Mouse (Mus musculus) myocyte (in vitro differentiated cells): ENCODE data around the gene Kcnmb3. TPM values are rescaled to one million over a fixed set of nuclear protein-coding genes. Genes with fewer than 3 reads are reported as not detected.

ENCODE experiments used
- H3K27me3 ChIP-seq: one replicate; pipeline ENCODE4 v1.6.1; 2011; ENCODE audit not compliant: control insufficient read depth, insufficient read depth, insufficient read length
- H3K36me3 ChIP-seq: one replicate; pipeline ENCODE4 v1.6.1; 2011; ENCODE audit not compliant: control insufficient read depth, insufficient read depth
- H3K4me2 ChIP-seq: one replicate; pipeline ENCODE4 v1.6.1; 2011; ENCODE audit warnings: low read depth, control low read depth
- H3K4me3 ChIP-seq: one replicate; pipeline ENCODE4 v1.5.1; 2011; ENCODE audit warnings: mild to moderate bottlenecking, control low read depth, moderate library complexity
- H3K79me2 ChIP-seq: one replicate; pipeline ENCODE4 v1.6.1; 2011; ENCODE audit not compliant: control insufficient read depth, insufficient read depth
- H3ac ChIP-seq: one replicate; pipeline ENCODE4 v1.6.1; 2011; ENCODE audit not compliant: control insufficient read depth, insufficient read length
- CEBPB ChIP-seq: IDR thresholded peaks from 2 replicates; pipeline ENCODE4 v1.6.1; 2011; ENCODE audit warnings: mild to moderate bottlenecking, moderate library complexity; ENCODE audit not compliant: poor library complexity, insufficient read depth, severe bottlenecking
- E2F4 ChIP-seq: IDR thresholded peaks from one replicate; pipeline ENCODE4 v1.6.1; 2011; ENCODE audit warnings: mild to moderate bottlenecking, control low read depth, moderate library complexity; ENCODE audit not compliant: insufficient read depth
- MAX ChIP-seq: IDR thresholded peaks from one replicate; pipeline ENCODE4 v1.6.1; 2011; ENCODE audit warnings: low read depth, mild to moderate bottlenecking, control low read depth
- MYOD1 ChIP-seq, 3 experiments: IDR thresholded peaks; one replicate each; pipeline ENCODE4 v1.6.1; 2011; ENCODE audit warnings: control low read depth in 2 of 3, low read depth in 2 of 3, mild to moderate bottlenecking in 2 of 3, moderate library complexity in 1 of 3; ENCODE audit not compliant: insufficient read length in 2 of 3, control insufficient read depth in 1 of 3
- MYOG ChIP-seq, 3 experiments: IDR thresholded peaks; one replicate each; pipeline ENCODE4 v1.6.1; 2011; ENCODE audit warnings: control low read depth in 2 of 3, low read depth in 2 of 3, mild to moderate bottlenecking in 2 of 3; ENCODE audit not compliant: insufficient read length in 2 of 3, control insufficient read depth in 1 of 3, insufficient read depth in 1 of 3
- POLR2A ChIP-seq: IDR thresholded peaks from one replicate; pipeline ENCODE4 v1.6.1; 2011; ENCODE audit warnings: low read depth, mild to moderate bottlenecking, control low read depth, moderate library complexity; ENCODE audit not compliant: insufficient read length
- POLR2AphosphoS2 ChIP-seq: IDR thresholded peaks from one replicate; pipeline ENCODE4 v1.6.1; 2011; ENCODE audit warnings: low read depth, control low read depth; ENCODE audit not compliant: insufficient read length
- REST ChIP-seq: IDR thresholded peaks from one replicate; pipeline ENCODE4 v1.6.1; 2011; ENCODE audit warnings: mild to moderate bottlenecking, control low read depth, moderate library complexity; ENCODE audit not compliant: insufficient read depth, insufficient read length
- SRF ChIP-seq: IDR thresholded peaks from one replicate; pipeline ENCODE4 v1.6.1; 2011; ENCODE audit warnings: low read depth; ENCODE audit not compliant: control insufficient read depth, insufficient read length
- TCF12 ChIP-seq: IDR thresholded peaks from one replicate; pipeline ENCODE4 v1.6.1; 2011; ENCODE audit warnings: mild to moderate bottlenecking, control low read depth; ENCODE audit not compliant: poor library complexity, insufficient read depth, severe bottlenecking
- TCF3 ChIP-seq: IDR thresholded peaks from one replicate; pipeline ENCODE4 v1.6.1; 2011; ENCODE audit warnings: low read depth, control low read depth; ENCODE audit not compliant: insufficient read length
- USF1 ChIP-seq: IDR thresholded peaks from one replicate; pipeline ENCODE4 v1.6.1; 2011; ENCODE audit warnings: low read depth, mild to moderate bottlenecking, control low read depth, moderate library complexity
- polyA plus RNA-seq: library from polyadenylated mRNA; unstranded; fragments of >200 nt; fragmentation: generic; extraction: Trizol; gene quantifications from one replicate; pipeline ENCODE4 v1.2.1, GENCODE M21; 2012; ENCODE audit warnings: missing spikeins

Gene Kcnmb3
- polyA plus RNA-seq, 1 experiment, result not detected

- no peak for TF ChIP-seq USF1
- no peak for TF ChIP-seq E2F4
- no peak for TF ChIP-seq POLR2AphosphoS2
- TF ChIP-seq SRF, result no peak
- no peak for TF ChIP-seq REST
- TF ChIP-seq CEBPB, result no peak
- peak in 1 of 3 experiments; percentile 10 for TF ChIP-seq MYOD1 (IDR thresholded peaks at IDR 0.05; ENCODE audit: control insufficient read depth in 1 of 3, insufficient read length in 2 of 3, low read depth in 2 of 3)
Observed at GRCm38 (mm10) chr3:32486543-32486942, 5.5 kb downstream of the Kcnmb3 start.

GRCm38 (mm10) chr3:32483035-32483434 lies 9.0 kb downstream of the Kcnmb3 start:
- H3K27me3 ChIP-seq, result no peaks in the 10 kb centered on the region
- no peaks in the 10 kb centered on the region for H3K36me3 ChIP-seq
- H3K79me2 ChIP-seq, result no peaks in the 10 kb centered on the region
- no peak overlapping the region for H3K4me2 ChIP-seq
- no peak overlapping the region for H3K4me3 ChIP-seq
- H3ac ChIP-seq, result no peak overlapping the region
- TF ChIP-seq E2F4, result no peak
- no peak for TF ChIP-seq USF1
- no peak for TF ChIP-seq REST
- no peak for TF ChIP-seq MAX
- TF ChIP-seq TCF12, result no peak
- TF ChIP-seq CEBPB, result no peak
- no peak for TF ChIP-seq POLR2A
- no peak for TF ChIP-seq TCF3
- no peak for TF ChIP-seq MYOD1 (IDR thresholded peaks at IDR 0.05; ENCODE audit: control insufficient read depth in 1 of 3, insufficient read length in 2 of 3, low read depth in 2 of 3)
- no peak for TF ChIP-seq MYOG (IDR thresholded peaks at IDR 0.05; ENCODE audit: control insufficient read depth in 1 of 3, insufficient read depth in 1 of 3, insufficient read length in 2 of 3, low read depth in 2 of 3)
- TF ChIP-seq POLR2AphosphoS2, result no peak
- no peak for TF ChIP-seq SRF

More at GRCm38 (mm10) chr3:32486543-32486942, 5.5 kb downstream of the Kcnmb3 start:
- Histone ChIP-seq H3K4me2 (peak overlapping the region; percentile 21), H3K4me3 (no peak overlapping the region), H3K36me3 (no peaks in the 10 kb centered on the region), H3K27me3 (no peaks in the 10 kb centered on the region), H3ac (no peak overlapping the region), H3K79me2 (no peaks in the 10 kb centered on the region)

- H3ac ChIP-seq, result no peak overlapping the region
- H3K27me3 ChIP-seq, result no peaks in the 10 kb centered on the region
- no peak overlapping the region for H3K4me3 ChIP-seq
- no peaks in the 10 kb centered on the region for H3K36me3 ChIP-seq
- TF ChIP-seq E2F4 (no peak), REST (no peak), TCF12 (no peak), USF1 (no peak), TCF3 (no peak), MYOD1 (IDR thresholded peaks at IDR 0.05; ENCODE audit: control insufficient read depth in 1 of 3, insufficient read length in 2 of 3, low read depth in 2 of 3) (no peak)
- H3K79me2 ChIP-seq, result no peaks in the 10 kb centered on the region
- no peak overlapping the region for H3K4me2 ChIP-seq
Observed at GRCm38 (mm10) chr3:32479961-32480360, 12.1 kb downstream of the Kcnmb3 start.

- TF ChIP-seq MAX (no peak), REST (no peak), E2F4 (no peak), SRF (no peak), TCF12 (no peak), POLR2A (no peak), MYOD1 (IDR thresholded peaks at IDR 0.05; ENCODE audit: control insufficient read depth in 1 of 3, insufficient read length in 2 of 3, low read depth in 2 of 3) (no peak), POLR2AphosphoS2 (no peak), USF1 (no peak)
- H3K79me2 ChIP-seq, result no peaks in the 10 kb centered on the region
- H3K27me3 ChIP-seq, result no peaks in the 10 kb centered on the region
- no peak overlapping the region for H3K4me3 ChIP-seq
- no peak overlapping the region for H3ac ChIP-seq
- H3K4me2 ChIP-seq, result no peak overlapping the region
- no peaks in the 10 kb centered on the region for H3K36me3 ChIP-seq
Observed at GRCm38 (mm10) chr3:32473184-32473583, 18.8 kb downstream of the Kcnmb3 start.

GRCm38 (mm10) chr3:32472191-32472900 lies 19.7 kb downstream of the Kcnmb3 start:
- no peaks in the 10 kb centered on the region for H3K79me2 ChIP-seq
- no peak for TF ChIP-seq MYOG (IDR thresholded peaks at IDR 0.05; ENCODE audit: control insufficient read depth in 1 of 3, insufficient read depth in 1 of 3, insufficient read length in 2 of 3, low read depth in 2 of 3)
- TF ChIP-seq CEBPB, result no peak
- TF ChIP-seq POLR2AphosphoS2, result peak; percentile 53
- no peak for TF ChIP-seq MAX
- no peak for TF ChIP-seq POLR2A

More at GRCm38 (mm10) chr3:32472191-32472900, 19.7 kb downstream of the Kcnmb3 start:
- no peak overlapping the region for H3K4me3 ChIP-seq
- no peaks in the 10 kb centered on the region for H3K36me3 ChIP-seq
- H3K27me3 ChIP-seq, result no peaks in the 10 kb centered on the region
- H3K4me2 ChIP-seq, result no peak overlapping the region
- H3ac ChIP-seq, result no peak overlapping the region
